Mouse (Mus musculus): Measurements from ENCODE around the gene Rhox3h. TPM values are rescaled to one million over a fixed set of nuclear protein-coding genes. Genes with fewer than 3 reads are reported as not detected.
"Not testable (repeated sequence)": the region's sequence is repeated elsewhere in the genome, so short reads cannot be mapped to it uniquely, and the experiment has no call there.

Rhox3h gene
- total RNA-seq (2021), result not detected
- polyA plus RNA-seq (2012; rRNA removed), result not detected in 2 replicates
- long read RNA-seq, result 0 reads

- DNase-seq, result not testable (repeated sequence)
Measured at GRCm38 (mm10) chrX:37668664-37669063, at the start of gene Rhox3h. Gene Rhox3h (minus strand): TSS chrX:37668764.

GRCm38 (mm10) chrX:37701821-37702387 lies 33.3 kb upstream of the Rhox3h start:
- DNase-seq, result no peak

- DNase-seq, result no peak
Measured at GRCm38 (mm10) chrX:37692261-37692660, 23.7 kb upstream of the Rhox3h start.

- DNase-seq, result no peak
Measured at GRCm38 (mm10) chrX:37683031-37683715, 14.6 kb upstream of the Rhox3h start.

- DNase-seq, result not testable (repeated sequence)
Measured at GRCm38 (mm10) chrX:37673177-37673576, 4.6 kb upstream of the Rhox3h start, which contains the start of gene Rhox2h. Gene Rhox2h (minus strand): TSS chrX:37673277.

GRCm38 (mm10) chrX:37651227-37651626 lies 17.3 kb downstream of the Rhox3h start, which contains the start of gene Rhox4g:
Gene Rhox4g (minus strand): TSS chrX:37651327.
- DNase-seq, result not testable (repeated sequence)

- DNase-seq, result not testable (repeated sequence)
Measured at GRCm38 (mm10) chrX:37643370-37643769, 25.2 kb downstream of the Rhox3h start, which contains the start of gene Rhox2g. Gene Rhox2g (minus strand): TSS chrX:37643470.

GRCm38 (mm10) chrX:37628512-37628911 lies 40.1 kb downstream of the Rhox3h start, which contains the start of gene Rhox3g:
Gene Rhox3g (minus strand): TSS chrX:37628612.
- DNase-seq, result not testable (repeated sequence)

Other genes with a start within 250 kb of the Rhox3h start
- gene Rhox4b, start 236.3 kb downstream of the Rhox3h start, total RNA-seq (2021), result not detected
- gene Rhox4b, start 236.3 kb downstream of the Rhox3h start, polyA plus RNA-seq (2012; rRNA removed), result not detected in 2 replicates
- gene Rhox2c, start 215.1 kb downstream of the Rhox3h start, total RNA-seq (2021), result not detected
- not detected in 2 replicates for gene Rhox2c, start 215.1 kb downstream of the Rhox3h start, polyA plus RNA-seq (2012; rRNA removed)
- gene Rhox3c, start 210.2 kb downstream of the Rhox3h start, total RNA-seq (2021), result not detected
- gene Rhox3c, start 210.2 kb downstream of the Rhox3h start, polyA plus RNA-seq (2012; rRNA removed), result not detected in 2 replicates
- not detected for gene Rhox4c, start 188.4 kb downstream of the Rhox3h start, total RNA-seq (2021)
- gene Rhox4c, start 188.4 kb downstream of the Rhox3h start, polyA plus RNA-seq (2012; rRNA removed), result not detected in 2 replicates
- not detected for gene Rhox2d, start 175.3 kb downstream of the Rhox3h start, total RNA-seq (2021)
- gene Rhox2d, start 175.3 kb downstream of the Rhox3h start, polyA plus RNA-seq (2012; rRNA removed), result not detected in 2 replicates
- not detected for gene Rhox4d, start 154.4 kb downstream of the Rhox3h start, total RNA-seq (2021)
- not detected in 2 replicates for gene Rhox4d, start 154.4 kb downstream of the Rhox3h start, polyA plus RNA-seq (2012; rRNA removed)
- gene Rhox2e, start 138.3 kb downstream of the Rhox3h start, total RNA-seq (2021), result not detected
- gene Rhox2e, start 138.3 kb downstream of the Rhox3h start, polyA plus RNA-seq (2012; rRNA removed), result not detected in 2 replicates
- gene Rhox3e, start 126.7 kb downstream of the Rhox3h start, total RNA-seq (2021), result not detected
- gene Rhox3e, start 126.7 kb downstream of the Rhox3h start, polyA plus RNA-seq (2012; rRNA removed), result not detected in 2 replicates
- not detected for gene Rhox4e, start 111.4 kb downstream of the Rhox3h start, total RNA-seq (2021)
- not detected in 2 replicates for gene Rhox4e, start 111.4 kb downstream of the Rhox3h start, polyA plus RNA-seq (2012; rRNA removed)
- not detected for gene Rhox2f, start 97.4 kb downstream of the Rhox3h start, total RNA-seq (2021)
- gene Rhox2f, start 97.4 kb downstream of the Rhox3h start, polyA plus RNA-seq (2012; rRNA removed), result not detected in 2 replicates
- gene Rhox3f, start 87.8 kb downstream of the Rhox3h start, total RNA-seq (2021), result not detected
- not detected in 2 replicates for gene Rhox3f, start 87.8 kb downstream of the Rhox3h start, polyA plus RNA-seq (2012; rRNA removed)
- gene Rhox4f, start 61.1 kb downstream of the Rhox3h start, total RNA-seq (2021), result not detected
- gene Rhox4f, start 61.1 kb downstream of the Rhox3h start, polyA plus RNA-seq (2012; rRNA removed), result not detected in 2 replicates
- gene Rhox3g, start 40.2 kb downstream of the Rhox3h start, total RNA-seq (2021), result not detected
- not detected in 2 replicates for gene Rhox3g, start 40.2 kb downstream of the Rhox3h start, polyA plus RNA-seq (2012; rRNA removed)
- not detected for gene Rhox2g, start 25.3 kb downstream of the Rhox3h start, total RNA-seq (2021)
- not detected in 2 replicates for gene Rhox2g, start 25.3 kb downstream of the Rhox3h start, polyA plus RNA-seq (2012; rRNA removed)
- gene Rhox4g, start 17.4 kb downstream of the Rhox3h start, total RNA-seq (2021), result not detected
- not detected in 2 replicates for gene Rhox4g, start 17.4 kb downstream of the Rhox3h start, polyA plus RNA-seq (2012; rRNA removed)
- not detected for gene Rhox2h, start 4.5 kb upstream of the Rhox3h start, total RNA-seq (2021)
- gene Rhox2h, start 4.5 kb upstream of the Rhox3h start, polyA plus RNA-seq (2012; rRNA removed), result not detected in 2 replicates
- gene Rhox5, start 136.1 kb upstream of the Rhox3h start, total RNA-seq (2021), result not detected
- not detected in 2 replicates for gene Rhox5, start 136.1 kb upstream of the Rhox3h start, polyA plus RNA-seq (2012; rRNA removed)
- gene Rhox6, start 158.1 kb upstream of the Rhox3h start, total RNA-seq (2021), result not detected
- not detected in 2 replicates for gene Rhox6, start 158.1 kb upstream of the Rhox3h start, polyA plus RNA-seq (2012; rRNA removed)
- not detected for gene Rhox7a, start 162.9 kb upstream of the Rhox3h start, total RNA-seq (2021)
- not detected in 2 replicates for gene Rhox7a, start 162.9 kb upstream of the Rhox3h start, polyA plus RNA-seq (2012; rRNA removed)
- gene Rhox8, start 210.2 kb upstream of the Rhox3h start, total RNA-seq (2021), result not detected
- gene Rhox8, start 210.2 kb upstream of the Rhox3h start, polyA plus RNA-seq (2012; rRNA removed), result not detected in 2 replicates
- not detected for gene Rhox7b, start 228.5 kb upstream of the Rhox3h start, total RNA-seq (2021)
- not detected in 2 replicates for gene Rhox7b, start 228.5 kb upstream of the Rhox3h start, polyA plus RNA-seq (2012; rRNA removed)
- gene Rhox9, start 233.0 kb upstream of the Rhox3h start, total RNA-seq (2021), result not detected
- gene Rhox9, start 233.0 kb upstream of the Rhox3h start, polyA plus RNA-seq (2012; rRNA removed), result not detected in 2 replicates